Mouse (Mus musculus): Measurements from ENCODE around the gene Btf3l4.

Gene Btf3l4

DNA sequence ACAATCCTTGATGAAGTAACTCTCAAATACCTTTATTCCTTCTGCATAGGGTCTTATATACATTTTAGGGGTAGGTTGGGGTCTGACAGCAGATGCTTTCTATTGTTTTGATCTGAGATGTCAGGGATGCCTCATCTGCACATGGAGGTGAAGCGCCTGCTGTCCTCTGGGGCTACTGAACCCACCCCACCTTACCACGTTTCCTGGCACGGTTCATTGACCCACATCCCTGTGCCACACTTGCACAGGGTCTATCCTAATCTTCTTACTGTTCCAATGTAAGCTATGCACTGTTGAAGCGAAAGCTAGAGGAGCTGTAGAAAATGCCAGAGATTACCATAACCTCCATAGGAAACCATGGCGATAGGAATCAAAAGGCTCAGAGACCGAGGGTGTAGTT lies 21.9 kb downstream of the Btf3l4 start:
- DNase-seq = no peak

DNA sequence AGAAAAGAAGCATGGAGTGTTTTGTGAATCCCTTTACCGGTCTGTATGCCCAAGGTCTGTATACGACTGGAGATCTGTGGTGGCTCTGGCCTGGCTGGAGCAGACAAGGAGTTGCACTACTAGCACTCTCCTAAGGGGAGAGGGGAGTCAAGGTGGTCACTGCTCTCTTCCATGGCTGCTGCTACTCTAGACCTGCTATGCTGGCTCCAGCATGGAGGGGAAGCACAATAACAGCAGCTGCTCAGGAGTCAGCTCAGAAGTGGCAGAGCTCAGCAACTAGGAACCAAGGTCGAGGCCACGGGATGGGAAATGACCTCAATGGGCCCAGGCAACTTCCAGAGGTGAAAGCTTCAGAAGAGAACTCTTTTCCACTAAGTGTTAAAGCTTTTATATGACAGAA lies 22.3 kb downstream of the Btf3l4 start:
- DNase-seq = no peak

DNA sequence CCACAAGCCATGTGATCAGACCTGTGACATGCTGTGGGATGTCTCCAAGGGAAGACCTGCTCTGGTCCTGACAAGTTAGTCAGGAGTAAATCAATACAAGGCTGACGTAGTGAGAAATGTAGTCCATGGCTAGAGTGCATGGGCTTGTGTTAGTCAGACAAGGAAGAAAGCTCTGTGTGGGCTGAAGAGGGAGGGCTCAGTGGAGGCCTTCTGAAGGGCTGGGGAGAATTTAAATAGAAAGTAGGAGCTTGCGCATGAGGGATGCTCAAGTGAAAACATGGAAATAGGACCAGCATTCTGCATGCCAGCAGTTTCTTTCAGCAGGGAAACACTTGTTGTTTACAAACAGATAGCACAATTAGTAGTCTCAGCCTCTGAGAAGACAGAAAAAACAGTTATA lies 29.9 kb downstream of the Btf3l4 start:
- DNase-seq = no peak

DNA sequence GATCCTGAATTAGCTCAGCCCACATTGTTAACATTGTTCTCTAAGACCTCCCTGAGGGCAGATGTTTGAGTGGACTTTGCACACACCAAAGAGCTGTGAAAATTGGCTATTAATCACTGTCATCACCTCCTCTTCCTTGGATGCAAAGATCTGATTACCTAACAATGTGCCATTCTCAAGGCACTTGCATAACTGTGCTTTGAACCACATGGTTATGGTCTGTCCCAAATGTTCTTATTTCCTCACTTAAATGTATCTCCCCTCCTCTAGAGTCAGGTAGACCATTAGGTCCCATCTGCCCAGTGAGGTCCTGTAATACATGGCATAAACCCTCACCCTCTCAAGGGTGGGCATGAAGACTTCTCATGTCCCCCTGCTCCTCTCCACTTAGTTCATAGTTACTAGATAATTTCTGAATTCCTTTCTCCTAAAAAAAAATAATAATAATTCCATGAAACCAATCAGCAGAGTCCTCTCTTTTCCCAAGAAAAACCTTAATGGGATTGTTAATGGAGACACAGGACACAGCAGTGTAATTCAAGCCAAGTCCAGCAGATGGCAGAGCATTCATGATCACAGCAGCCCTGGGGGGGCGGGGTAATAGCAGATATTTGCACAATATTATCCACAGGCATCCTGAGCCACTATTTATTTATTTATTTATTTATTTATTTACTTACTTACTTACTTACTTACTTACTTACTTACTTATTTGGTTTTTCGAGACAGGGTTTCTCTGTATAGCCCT lies 35.2 kb downstream of the Btf3l4 start:
- DNase-seq = peak; percentile 45

DNA sequence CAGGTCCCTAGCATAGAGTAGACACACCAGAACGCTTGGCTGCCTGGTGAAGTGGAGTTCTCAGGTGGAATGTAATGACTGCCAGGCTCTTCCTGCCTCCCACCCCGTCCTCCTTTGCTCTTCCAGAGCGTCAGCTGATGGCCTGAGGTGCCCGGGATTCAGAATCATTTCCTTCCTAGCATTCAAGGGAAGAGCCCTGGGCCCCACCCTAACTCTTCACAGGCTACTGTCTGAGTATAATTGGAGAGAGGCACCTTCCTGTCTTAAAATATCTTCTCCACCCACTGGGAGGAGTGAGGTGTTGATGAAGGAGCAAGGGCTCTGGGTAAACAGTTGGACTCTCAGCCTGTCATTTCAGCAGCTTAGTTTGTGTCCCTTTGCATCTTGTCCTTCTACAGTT lies 36.7 kb downstream of the Btf3l4 start:
- no peak for DNase-seq

DNA sequence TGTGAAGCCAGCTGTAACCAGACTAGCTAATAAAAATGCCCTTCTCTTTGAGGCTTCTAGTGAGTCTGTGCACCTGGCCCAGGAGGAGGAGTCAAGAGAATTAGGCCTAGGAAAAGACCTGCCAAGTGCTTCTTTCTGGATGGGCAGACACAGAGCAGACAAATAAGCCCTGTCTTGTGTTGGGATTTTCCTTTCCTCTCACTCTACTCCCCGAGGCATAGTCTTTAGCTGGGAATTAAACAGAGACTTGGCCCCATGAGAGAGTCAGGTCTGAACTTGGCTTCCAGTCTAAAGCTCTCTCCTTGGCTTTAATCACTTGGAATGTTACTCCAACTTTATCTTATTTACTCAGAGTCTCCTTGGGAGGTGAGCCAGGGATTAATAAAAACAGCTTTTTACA lies 39.5 kb downstream of the Btf3l4 start:
- no peak for DNase-seq

DNA sequence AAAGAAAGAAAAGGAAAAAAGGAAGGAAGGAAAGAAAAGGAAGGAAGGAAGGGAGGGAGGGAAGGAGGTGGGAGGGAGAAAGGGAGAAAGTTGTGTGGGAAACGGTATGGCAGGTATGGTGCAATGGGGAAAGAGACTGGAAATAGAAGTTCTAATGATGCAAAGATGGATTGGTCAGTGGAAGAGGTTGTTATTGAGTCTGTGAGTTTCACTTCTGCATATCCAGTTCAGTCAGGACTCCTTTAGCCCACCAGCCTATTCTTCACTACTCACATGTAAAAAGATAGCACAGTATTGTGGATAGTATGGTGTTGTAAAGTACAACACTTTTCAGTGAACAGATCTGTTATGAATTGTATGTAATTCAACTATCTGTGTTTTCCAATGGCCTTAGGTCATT lies 42.9 kb downstream of the Btf3l4 start:
- no peak for DNase-seq

DNA sequence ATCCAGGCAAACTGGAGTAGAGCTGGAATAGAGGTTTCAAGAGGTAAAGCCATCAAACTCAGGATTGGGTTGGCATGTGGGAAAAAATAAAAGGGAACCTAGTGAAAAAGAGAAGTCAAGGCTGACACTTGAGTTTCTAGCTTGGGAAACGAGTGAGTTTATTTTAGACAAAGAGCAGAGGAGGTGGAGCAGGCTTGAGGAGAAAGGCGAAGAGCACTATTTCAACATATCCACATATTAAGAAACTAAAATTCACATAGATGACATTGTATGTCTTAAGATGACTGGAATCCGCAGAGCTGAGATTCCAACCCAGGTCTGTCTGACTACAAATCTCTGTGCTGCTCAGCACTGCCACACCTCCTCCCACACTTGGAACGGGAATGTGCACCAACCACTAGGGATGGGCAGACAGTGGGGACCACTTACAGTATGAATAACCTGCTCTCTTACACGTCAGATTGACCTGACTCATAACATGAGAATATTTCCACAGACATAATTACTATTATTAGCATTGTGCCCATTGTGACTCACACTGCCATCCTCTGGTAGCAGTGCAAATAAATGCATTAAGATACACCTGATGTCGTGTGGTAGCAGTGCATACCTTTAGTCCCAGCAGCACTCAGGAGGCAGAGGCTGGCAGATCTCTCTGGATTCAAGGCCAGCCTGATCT lies 44.0 kb downstream of the Btf3l4 start:
- no peak for DNase-seq

DNA sequence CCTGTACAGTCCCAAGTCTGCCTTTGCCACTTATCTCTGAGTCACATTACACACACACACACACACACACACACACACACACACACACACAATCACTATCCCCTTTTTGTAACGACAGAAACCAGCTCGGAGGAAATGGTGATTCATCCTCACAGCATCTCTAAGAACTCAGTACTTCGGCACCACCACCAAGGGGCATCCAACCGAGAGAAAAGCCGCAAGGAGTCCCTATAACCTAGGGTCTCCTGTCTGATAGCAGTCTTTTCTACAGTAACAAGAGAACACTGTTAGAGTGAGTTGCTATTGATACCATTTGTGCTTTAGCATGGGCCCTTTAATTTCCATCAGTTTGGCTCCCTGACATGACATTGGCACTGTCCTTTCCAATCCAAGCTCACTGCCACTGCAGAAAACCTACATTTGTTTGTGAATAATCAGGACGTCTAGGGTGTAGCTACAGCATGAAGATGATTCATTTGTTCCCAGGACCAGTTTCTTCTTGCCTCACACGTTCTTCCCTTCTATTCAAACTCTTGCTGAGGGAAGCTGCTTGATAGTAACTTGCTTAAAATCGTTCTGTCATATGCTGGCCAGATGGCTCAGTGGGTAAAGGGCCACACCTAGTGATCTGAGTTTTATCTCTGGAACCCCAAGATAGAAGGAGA lies 50.9 kb downstream of the Btf3l4 start:
- DNase-seq = peak; percentile 28

DNA sequence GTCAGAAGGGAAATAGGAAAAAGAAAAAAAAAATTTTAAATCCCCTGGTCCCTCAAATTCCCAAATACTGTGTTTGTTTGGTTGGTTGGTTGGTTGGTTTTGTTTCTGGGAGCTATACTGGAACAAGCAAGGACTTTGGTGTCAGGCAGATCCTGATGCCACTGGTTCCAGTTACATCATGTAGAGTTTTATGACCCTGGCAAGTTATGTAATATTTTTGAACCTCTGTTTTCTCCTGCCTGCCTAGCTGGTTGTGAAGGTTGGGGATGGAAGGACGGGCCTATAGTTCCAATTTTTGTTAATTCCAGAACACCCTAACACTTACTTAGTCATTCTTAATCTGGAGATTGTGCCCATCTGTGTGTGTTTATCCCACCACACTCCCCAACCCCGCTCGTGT lies 51.8 kb downstream of the Btf3l4 start:
- peak; percentile 28 for DNase-seq

DNA sequence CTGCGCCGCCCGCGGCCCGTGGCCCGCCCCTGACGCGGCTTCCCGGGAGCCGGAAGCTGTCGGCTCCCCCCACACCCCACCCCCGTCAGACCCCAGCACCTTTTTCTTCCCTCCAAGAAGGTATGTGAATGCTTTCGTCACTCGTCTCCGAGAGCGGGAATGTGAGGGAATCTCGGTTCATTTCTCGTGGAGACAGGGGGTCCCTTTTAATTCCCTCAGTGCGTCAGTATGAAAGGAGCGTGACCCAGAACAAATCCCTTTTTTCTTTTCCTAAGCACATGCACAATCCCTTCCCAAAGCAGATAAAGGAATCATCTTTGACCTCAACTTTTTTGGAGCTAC lies 52.6 kb downstream of the Btf3l4 start:
- DNase-seq = no peak

DNA sequence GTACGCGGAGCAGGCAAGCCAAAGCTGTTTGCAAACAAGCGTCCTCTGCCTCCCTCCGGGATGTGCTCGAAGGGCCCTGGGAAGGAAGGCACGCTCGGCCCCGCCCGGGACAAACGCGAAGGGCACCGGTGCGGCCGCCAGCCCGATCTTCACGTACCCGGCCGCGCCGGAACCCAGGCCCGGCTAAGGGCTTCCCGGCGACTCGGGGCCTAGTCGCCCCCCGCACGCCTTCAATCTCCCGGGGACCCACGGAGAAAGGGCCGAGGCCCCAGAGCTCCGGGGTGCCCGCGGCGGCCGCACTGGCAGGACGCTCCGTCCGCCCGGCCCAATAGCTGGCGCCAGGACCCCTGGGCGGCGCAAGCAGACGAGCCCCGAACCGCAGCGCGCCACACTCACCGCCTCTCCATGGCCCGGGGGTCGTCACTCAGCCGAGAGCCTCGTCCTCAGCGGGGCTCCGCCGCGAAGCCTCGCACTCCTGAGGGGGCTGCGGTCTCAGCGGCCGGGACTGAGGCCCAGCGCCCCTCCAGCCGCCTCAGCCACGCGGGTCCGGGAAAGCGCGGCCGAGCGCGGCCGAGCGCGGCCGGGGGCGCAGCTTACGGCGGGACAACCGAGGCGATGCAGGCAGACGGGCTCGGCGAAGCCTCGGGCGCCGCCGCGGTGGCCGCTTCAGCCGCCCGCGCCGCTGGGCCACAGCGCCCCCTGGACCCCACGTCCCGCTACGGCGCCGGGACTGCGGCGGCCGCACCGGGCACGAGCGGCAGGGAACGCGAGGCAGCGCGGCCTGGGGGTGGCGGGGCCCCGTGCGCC lies 53.2 kb downstream of the Btf3l4 start, which contains the start of gene Zfyve9:
Gene Zfyve9 (minus strand): TSS at position 742 of the 807 bp plus-strand sequence.
- DNase-seq = peak; percentile 82

DNA sequence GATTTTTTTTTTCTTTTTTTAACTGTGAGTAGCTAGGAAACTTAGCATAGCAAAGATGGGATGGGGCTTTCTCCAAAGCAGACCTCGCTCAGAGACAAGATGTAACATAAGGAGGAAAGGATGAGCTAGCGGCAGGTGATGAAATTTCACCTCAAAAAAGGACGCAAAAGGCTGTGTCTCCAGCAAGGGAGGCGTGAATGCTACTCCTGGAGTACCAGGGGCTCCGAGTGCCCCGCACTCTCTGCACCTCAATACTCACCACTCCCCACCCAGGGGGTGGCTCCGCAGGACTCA lies 53.7 kb downstream of the Btf3l4 start:
- no peak for DNase-seq

DNA sequence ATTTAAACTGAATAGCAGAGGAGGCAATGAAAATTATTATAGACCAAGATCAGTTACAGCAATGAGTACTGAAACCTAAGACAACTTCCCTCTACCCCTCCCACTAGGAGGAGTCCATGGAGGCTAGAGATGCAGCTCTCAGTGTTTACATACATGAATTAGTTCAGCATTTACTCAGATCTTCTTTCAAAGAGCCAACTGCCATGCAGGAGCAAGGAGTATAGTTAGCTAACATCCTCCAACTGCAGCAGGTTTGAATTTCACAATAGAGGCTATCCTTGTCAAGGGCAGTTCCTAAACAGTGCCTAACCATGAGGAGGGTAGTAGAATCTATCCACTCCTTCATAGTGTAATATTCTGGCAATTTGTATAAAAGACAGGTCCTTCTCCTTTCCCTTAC lies 64.9 kb downstream of the Btf3l4 start:
- DNase-seq = no peak

All from cerebellum, adult 11-12 months (tissue).